Mouse (Mus musculus): ENCODE data around the gene Fnip1. TPM values are rescaled to one million over a fixed set of nuclear protein-coding genes. Genes with fewer than 3 reads are reported as not detected.
A peak's percentile ranks its signal among the peaks of the same experiment; 100 is the strongest.
"Not testable (repeated sequence)": the region's sequence is repeated elsewhere in the genome, so short reads cannot be mapped to it uniquely, and the experiment has no call there.

Fnip1 gene
- polyA plus RNA-seq (2015; fragmentation: Nextera tagmentation; extraction: Ambion mirVana) = 8.9 and 9.6 TPM in 2 replicates

- Histone ChIP-seq H3K27me3 (no peaks in the 10 kb centered on the region), H3K27ac (replicated peaks) (peak within 1 kb of the TSS; percentile 86), H3K36me3 (no peaks in the 10 kb centered on the region), H3K4me2 (peak within 1 kb of the TSS; percentile 62), H3K9me3 (no peaks in the 10 kb centered on the region), H3K9ac (peak within 1 kb of the TSS; percentile 75), H3K4me1 (replicated peaks) (peaks cover 25% of the 10 kb centered on the region), H3K4me3 (peak within 1 kb of the TSS; percentile 92)
- WGBS = under 1% methylated on average over 41 of the region's 47 CpGs
- peak; percentile 97 for ATAC-seq (ENCODE audit: low FRiP score, low read depth)
Measured at GRCm38 (mm10) chr11:54437823-54438337, at the start of gene Fnip1. Fnip1 (plus strand) TSS chr11:54438199.

- ATAC-seq (ENCODE audit: low FRiP score, low read depth) = no peak
- 72% methylated on average over 8 of the region's 8 CpGs for WGBS
- no peak overlapping the region for H3K27ac ChIP-seq (replicated peaks)
- no peaks in the 10 kb centered on the region for H3K27me3 ChIP-seq
- H3K4me1 ChIP-seq (replicated peaks) = no peaks in the 10 kb centered on the region
- no peak overlapping the region for H3K9ac ChIP-seq
- H3K4me3 ChIP-seq = no peak overlapping the region
- H3K4me2 ChIP-seq = no peak overlapping the region
- H3K36me3 ChIP-seq = no peaks in the 10 kb centered on the region
- no peaks in the 10 kb centered on the region for H3K9me3 ChIP-seq
Measured at GRCm38 (mm10) chr11:54390386-54390785, 47.6 kb upstream of the Fnip1 start.

GRCm38 (mm10) chr11:54391326-54391725 lies 46.7 kb upstream of the Fnip1 start:
- 90% methylated on average over 4 of the region's 4 CpGs for WGBS
- Histone ChIP-seq H3K4me3 (no peak overlapping the region), H3K27me3 (no peaks in the 10 kb centered on the region)

GRCm38 (mm10) chr11:54396686-54397085 lies 41.3 kb upstream of the Fnip1 start:
- no peaks in the 10 kb centered on the region for H3K36me3 ChIP-seq
- ATAC-seq (ENCODE audit: low FRiP score, low read depth) = no peak
- no peaks in the 10 kb centered on the region for H3K27me3 ChIP-seq
- no peaks in the 10 kb centered on the region for H3K4me1 ChIP-seq (replicated peaks)
- H3K9ac ChIP-seq = no peak overlapping the region
- H3K4me2 ChIP-seq = no peak overlapping the region
- 93% methylated on average over 1 of the region's 1 CpGs for WGBS
- no peaks in the 10 kb centered on the region for H3K9me3 ChIP-seq
- H3K4me3 ChIP-seq = no peak overlapping the region
- no peak overlapping the region for H3K27ac ChIP-seq (replicated peaks)

More at GRCm38 (mm10) chr11:54391326-54391725, 46.7 kb upstream of the Fnip1 start:
- no peak overlapping the region for H3K4me2 ChIP-seq
- no peak overlapping the region for H3K9ac ChIP-seq
- no peaks in the 10 kb centered on the region for H3K4me1 ChIP-seq (replicated peaks)
- no peaks in the 10 kb centered on the region for H3K36me3 ChIP-seq
- ATAC-seq (ENCODE audit: low FRiP score, low read depth) = no peak
- no peak overlapping the region for H3K27ac ChIP-seq (replicated peaks)
- H3K9me3 ChIP-seq = no peaks in the 10 kb centered on the region

- H3K4me1 ChIP-seq (replicated peaks) = no peaks in the 10 kb centered on the region
- no peak overlapping the region for H3K9ac ChIP-seq
- no peaks in the 10 kb centered on the region for H3K27me3 ChIP-seq
- no peak overlapping the region for H3K4me2 ChIP-seq
- 89% methylated on average over 4 of the region's 4 CpGs for WGBS
- H3K27ac ChIP-seq (replicated peaks) = no peak overlapping the region
- no peak for ATAC-seq (ENCODE audit: low FRiP score, low read depth)
- no peaks in the 10 kb centered on the region for H3K9me3 ChIP-seq
- H3K4me3 ChIP-seq = no peak overlapping the region
- no peaks in the 10 kb centered on the region for H3K36me3 ChIP-seq
Measured at GRCm38 (mm10) chr11:54398058-54398457, 39.9 kb upstream of the Fnip1 start.

GRCm38 (mm10) chr11:54400803-54401202 lies 37.2 kb upstream of the Fnip1 start:
- H3K36me3 ChIP-seq = not testable (repeated sequence)
- 94% methylated on average over 20 of the region's 20 CpGs for WGBS

GRCm38 (mm10) chr11:54404885-54405284 lies 33.1 kb upstream of the Fnip1 start:
- no peak overlapping the region for H3K4me2 ChIP-seq
- H3K27ac ChIP-seq (replicated peaks) = no peak overlapping the region
- no peak overlapping the region for H3K4me3 ChIP-seq
- H3K9me3 ChIP-seq = no peaks in the 10 kb centered on the region
- no peaks in the 10 kb centered on the region for H3K4me1 ChIP-seq (replicated peaks)
- ATAC-seq (ENCODE audit: low FRiP score, low read depth) = no peak
- 84% methylated on average over 4 of the region's 4 CpGs for WGBS
- no peak overlapping the region for H3K9ac ChIP-seq
- H3K36me3 ChIP-seq = no peaks in the 10 kb centered on the region
- H3K27me3 ChIP-seq = no peaks in the 10 kb centered on the region

More at GRCm38 (mm10) chr11:54400803-54401202, 37.2 kb upstream of the Fnip1 start:
- not testable (repeated sequence) for H3K27me3 ChIP-seq; H3K9ac ChIP-seq; H3K27ac ChIP-seq (replicated peaks); H3K4me2 ChIP-seq; H3K4me1 ChIP-seq (replicated peaks); H3K4me3 ChIP-seq; H3K9me3 ChIP-seq; ATAC-seq (ENCODE audit: low FRiP score, low read depth)

GRCm38 (mm10) chr11:54406930-54407546 lies 31.0 kb upstream of the Fnip1 start:
- ATAC-seq (ENCODE audit: low FRiP score, low read depth) = no peak
- Histone ChIP-seq H3K36me3 (no peaks in the 10 kb centered on the region), H3K4me3 (no peak overlapping the region), H3K9me3 (no peaks in the 10 kb centered on the region), H3K27me3 (no peaks in the 10 kb centered on the region), H3K4me2 (no peak overlapping the region), H3K9ac (no peak overlapping the region), H3K4me1 (replicated peaks) (no peaks in the 10 kb centered on the region), H3K27ac (replicated peaks) (no peak overlapping the region)
- WGBS = 81% methylated on average over 4 of the region's 4 CpGs

- Histone ChIP-seq H3K27me3 (no peaks in the 10 kb centered on the region), H3K9ac (no peak overlapping the region), H3K4me2 (no peak overlapping the region), H3K27ac (replicated peaks) (no peak overlapping the region), H3K36me3 (no peaks in the 10 kb centered on the region), H3K4me1 (replicated peaks) (no peaks in the 10 kb centered on the region), H3K4me3 (no peak overlapping the region), H3K9me3 (no peaks in the 10 kb centered on the region)
- no peak for ATAC-seq (ENCODE audit: low FRiP score, low read depth)
Measured at GRCm38 (mm10) chr11:54410612-54411011, 27.4 kb upstream of the Fnip1 start.

GRCm38 (mm10) chr11:54413017-54413416 lies 25.0 kb upstream of the Fnip1 start:
- no peak overlapping the region for H3K4me3 ChIP-seq
- 54% methylated on average over 6 of the region's 6 CpGs for WGBS
- H3K27ac ChIP-seq (replicated peaks) = no peak overlapping the region
- H3K4me2 ChIP-seq = peak overlapping the region; percentile 3; the same call in 1 of the 2 replicates
- no peaks in the 10 kb centered on the region for H3K4me1 ChIP-seq (replicated peaks)
- no peak overlapping the region for H3K9ac ChIP-seq
- H3K27me3 ChIP-seq = no peaks in the 10 kb centered on the region
- no peak for ATAC-seq (ENCODE audit: low FRiP score, low read depth)
- H3K9me3 ChIP-seq = no peaks in the 10 kb centered on the region
- no peaks in the 10 kb centered on the region for H3K36me3 ChIP-seq

- 85% methylated on average over 4 of the region's 4 CpGs for WGBS
Measured at GRCm38 (mm10) chr11:54423007-54423406, 15.0 kb upstream of the Fnip1 start.

GRCm38 (mm10) chr11:54426267-54426666 lies 11.7 kb upstream of the Fnip1 start:
- no peaks in the 10 kb centered on the region for H3K4me1 ChIP-seq (replicated peaks)
- H3K9me3 ChIP-seq = no peaks in the 10 kb centered on the region
- no peaks in the 10 kb centered on the region for H3K36me3 ChIP-seq
- H3K4me2 ChIP-seq = no peak overlapping the region
- no peaks in the 10 kb centered on the region for H3K27me3 ChIP-seq
- ATAC-seq (ENCODE audit: low FRiP score, low read depth) = no peak
- H3K27ac ChIP-seq (replicated peaks) = no peak overlapping the region
- no peak overlapping the region for H3K4me3 ChIP-seq
- no peak overlapping the region for H3K9ac ChIP-seq
- 85% methylated on average over 5 of the region's 5 CpGs for WGBS

More at GRCm38 (mm10) chr11:54423007-54423406, 15.0 kb upstream of the Fnip1 start:
- Histone ChIP-seq H3K27ac (replicated peaks) (no peak overlapping the region), H3K4me1 (replicated peaks) (no peaks in the 10 kb centered on the region), H3K9me3 (no peaks in the 10 kb centered on the region), H3K36me3 (no peaks in the 10 kb centered on the region), H3K4me3 (no peak overlapping the region), H3K9ac (no peak overlapping the region), H3K27me3 (no peaks in the 10 kb centered on the region), H3K4me2 (no peak overlapping the region)
- no peak for ATAC-seq (ENCODE audit: low FRiP score, low read depth)

- ATAC-seq (ENCODE audit: low FRiP score, low read depth) = no peak
- H3K9me3 ChIP-seq = no peaks in the 10 kb centered on the region
- WGBS = 76% methylated on average over 2 of the region's 2 CpGs
Measured at GRCm38 (mm10) chr11:54427138-54427537, 10.9 kb upstream of the Fnip1 start.

More at GRCm38 (mm10) chr11:54427138-54427537, 10.9 kb upstream of the Fnip1 start:
- Histone ChIP-seq H3K36me3 (no peaks in the 10 kb centered on the region), H3K4me1 (replicated peaks) (no peaks in the 10 kb centered on the region), H3K9ac (no peak overlapping the region), H3K27me3 (no peaks in the 10 kb centered on the region), H3K4me3 (no peak overlapping the region), H3K27ac (replicated peaks) (no peak overlapping the region), H3K4me2 (no peak overlapping the region)
